Mouse (Mus musculus) testis, adult 2 months (tissue): ENCODE measurements around the gene Mep1a.

Source experiments
- CTCF ChIP-seq: fragments of 200-500 bp; IDR thresholded peaks from 2 replicates; pipeline ENCODE4 v1.5.1; 2012; ENCODE audit warnings: low read depth, mild to moderate bottlenecking, inconsistent platforms, low read length, moderate library complexity; ENCODE audit not compliant: control insufficient read depth, insufficient read depth, insufficient replicate concordance
- POLR2A ChIP-seq: fragments of 200-500 bp; IDR thresholded peaks from 2 replicates; pipeline ENCODE4 v1.6.1; 2012; ENCODE audit warnings: low read depth, mild to moderate bottlenecking, inconsistent platforms, low read length, moderate library complexity; ENCODE audit not compliant: control insufficient read depth

- TF ChIP-seq POLR2A (no peak), CTCF (no peak)
Observed at GRCm38 (mm10) chr17:43451216-43451615, 51.4 kb downstream of the Mep1a start.
